Mouse (Mus musculus): Measurements from ENCODE around the gene Ccdc12. TPM values are rescaled to one million over a fixed set of nuclear protein-coding genes. Genes with fewer than 3 reads are reported as not detected.

Ccdc12 gene
- polyA plus RNA-seq, 1 experiment: 143 TPM

GRCm38 (mm10) chr9:110643787-110644186 is 12.5 kb upstream of the Ccdc12 start:
- H3K4me1 ChIP-seq (ENCODE audit: control insufficient read depth, insufficient read depth, low read length): peaks cover 21% of the 10 kb centered on the region
- H3K27ac ChIP-seq (ENCODE audit: insufficient read depth, low read depth, low read length): no peak overlapping the region
- TF ChIP-seq POLR2A (IDR thresholded peaks at IDR 0.05; ENCODE audit: borderline replicate concordance, low read depth, low read length) (no peak), CTCF (IDR thresholded peaks at IDR 0.05; ENCODE audit: low read depth, low read length) (no peak)
- no peak overlapping the region for H3K4me3 ChIP-seq (ENCODE audit: insufficient read depth, low read length)

GRCm38 (mm10) chr9:110644295-110644694 is 12.0 kb upstream of the Ccdc12 start:
- Histone ChIP-seq H3K27ac (ENCODE audit: insufficient read depth, low read depth, low read length) (no peak overlapping the region), H3K4me3 (ENCODE audit: insufficient read depth, low read length) (no peak overlapping the region), H3K4me1 (ENCODE audit: control insufficient read depth, insufficient read depth, low read length) (peaks cover 21% of the 10 kb centered on the region)
- TF ChIP-seq CTCF (IDR thresholded peaks at IDR 0.05; ENCODE audit: low read depth, low read length) (no peak), POLR2A (IDR thresholded peaks at IDR 0.05; ENCODE audit: borderline replicate concordance, low read depth, low read length) (no peak)

GRCm38 (mm10) chr9:110645219-110645618 is 11.1 kb upstream of the Ccdc12 start:
- TF ChIP-seq CTCF (IDR thresholded peaks at IDR 0.05; ENCODE audit: low read depth, low read length): no peak
- no peak for TF ChIP-seq POLR2A (IDR thresholded peaks at IDR 0.05; ENCODE audit: borderline replicate concordance, low read depth, low read length)
- Histone ChIP-seq H3K4me1 (ENCODE audit: control insufficient read depth, insufficient read depth, low read length) (peaks cover 21% of the 10 kb centered on the region), H3K4me3 (ENCODE audit: insufficient read depth, low read length) (peak overlapping the region; percentile 44), H3K27ac (ENCODE audit: insufficient read depth, low read depth, low read length) (peak overlapping the region; percentile 4; the same call in 1 of the 2 replicates)

GRCm38 (mm10) chr9:110649775-110650174 is 6.5 kb upstream of the Ccdc12 start:
- Histone ChIP-seq H3K4me3 (ENCODE audit: insufficient read depth, low read length) (no peak overlapping the region), H3K4me1 (ENCODE audit: control insufficient read depth, insufficient read depth, low read length) (peaks cover 33% of the 10 kb centered on the region), H3K27ac (ENCODE audit: insufficient read depth, low read depth, low read length) (no peak overlapping the region)
- TF ChIP-seq POLR2A (IDR thresholded peaks at IDR 0.05; ENCODE audit: borderline replicate concordance, low read depth, low read length) (no peak), CTCF (IDR thresholded peaks at IDR 0.05; ENCODE audit: low read depth, low read length) (no peak)

- peak overlapping the region; percentile 74 for H3K4me3 ChIP-seq (ENCODE audit: insufficient read depth, low read length)
- H3K27ac ChIP-seq (ENCODE audit: insufficient read depth, low read depth, low read length): no peak overlapping the region
- TF ChIP-seq POLR2A (IDR thresholded peaks at IDR 0.05; ENCODE audit: borderline replicate concordance, low read depth, low read length): no peak
- 0 out of 2 replicates have a peak, but pooled peaks have one; percentile 15 for TF ChIP-seq CTCF (IDR thresholded peaks at IDR 0.05; ENCODE audit: low read depth, low read length)
- peaks cover 26% of the 10 kb centered on the region for H3K4me1 ChIP-seq (ENCODE audit: control insufficient read depth, insufficient read depth, low read length)
These were observed 4.2 kb upstream of the Ccdc12 start for GRCm38 (mm10) chr9:110651931-110652722.

- Histone ChIP-seq H3K4me1 (ENCODE audit: control insufficient read depth, insufficient read depth, low read length) (peaks cover 26% of the 10 kb centered on the region), H3K27ac (ENCODE audit: insufficient read depth, low read depth, low read length) (no peak overlapping the region), H3K4me3 (ENCODE audit: insufficient read depth, low read length) (peak overlapping the region; percentile 74)
- no peak for TF ChIP-seq CTCF (IDR thresholded peaks at IDR 0.05; ENCODE audit: low read depth, low read length)
- no peak for TF ChIP-seq POLR2A (IDR thresholded peaks at IDR 0.05; ENCODE audit: borderline replicate concordance, low read depth, low read length)
These were observed 3.2 kb upstream of the Ccdc12 start for GRCm38 (mm10) chr9:110652963-110653654.

GRCm38 (mm10) chr9:110653655-110654461 is 2.4 kb upstream of the Ccdc12 start, which contains the start of gene Nbeal2:
Gene Nbeal2, minus strand, starts transcription at chr9:110654161.
- H3K4me1 ChIP-seq (ENCODE audit: control insufficient read depth, insufficient read depth, low read length): peaks cover 28% of the 10 kb centered on the region
- peak within 1 kb of the TSS; percentile 34 for H3K27ac ChIP-seq (ENCODE audit: insufficient read depth, low read depth, low read length)
- TF ChIP-seq POLR2A (IDR thresholded peaks at IDR 0.05; ENCODE audit: borderline replicate concordance, low read depth, low read length): no peak
- TF ChIP-seq CTCF (IDR thresholded peaks at IDR 0.05; ENCODE audit: low read depth, low read length): no peak
- peak within 1 kb of the TSS; percentile 74 for H3K4me3 ChIP-seq (ENCODE audit: insufficient read depth, low read length)

GRCm38 (mm10) chr9:110654726-110655650 is 1.3 kb upstream of the Ccdc12 start:
- peak overlapping the region; percentile 22; the same call in 1 of the 2 replicates for H3K27ac ChIP-seq (ENCODE audit: insufficient read depth, low read depth, low read length)
- peak overlapping the region; percentile 44; the same call in 1 of the 2 replicates for H3K4me3 ChIP-seq (ENCODE audit: insufficient read depth, low read length)
- peaks cover 40% of the 10 kb centered on the region for H3K4me1 ChIP-seq (ENCODE audit: control insufficient read depth, insufficient read depth, low read length)
- TF ChIP-seq CTCF (IDR thresholded peaks at IDR 0.05; ENCODE audit: low read depth, low read length): no peak
- no peak for TF ChIP-seq POLR2A (IDR thresholded peaks at IDR 0.05; ENCODE audit: borderline replicate concordance, low read depth, low read length)

All from bone marrow macrophage, adult 2 months (primary cell).